Mouse (Mus musculus): ENCODE results near the gene Mitd1. TPM values are rescaled to one million over a fixed set of nuclear protein-coding genes. Genes with fewer than 3 reads are reported as not detected.

Mitd1 gene
- polyA plus RNA-seq, 1 experiment from 2014 or later: 27.0 TPM

GRCm38 (mm10) chr1:37900288-37900687, 10.1 kb upstream of the Mitd1 start:
- ATAC-seq (ENCODE audit: low read depth): no peak; the same call in 1 of the 2 replicates
- Histone ChIP-seq H3K4me2 (ENCODE audit: low read depth, low read length) (no peak overlapping the region), H3K27ac (ENCODE audit: low read length) (no peak overlapping the region), H3K27me3 (ENCODE audit: control insufficient read depth, insufficient read depth, low read depth, low read length) (no peaks in the 10 kb centered on the region), H3K9ac (ENCODE audit: low read length) (no peak overlapping the region), H3K4me1 (replicated peaks; ENCODE audit: control insufficient read depth, insufficient read depth, low read length) (no peaks in the 10 kb centered on the region), H3K36me3 (ENCODE audit: control insufficient read depth, insufficient read depth, low read length) (peaks cover 29% of the 10 kb centered on the region), H3K4me3 (ENCODE audit: low read length) (no peak overlapping the region), H3K9me3 (ENCODE audit: control insufficient read depth, low read length) (no peaks in the 10 kb centered on the region)
- 54% methylated on average over 6 of the region's 6 CpGs for WGBS

GRCm38 (mm10) chr1:37899816-37900215, 9.6 kb upstream of the Mitd1 start:
- 70% methylated on average over 4 of the region's 4 CpGs for WGBS
- H3K4me3 ChIP-seq (ENCODE audit: low read length): no peak overlapping the region
- no peaks in the 10 kb centered on the region for H3K9me3 ChIP-seq (ENCODE audit: control insufficient read depth, low read length)
- peaks cover 29% of the 10 kb centered on the region for H3K36me3 ChIP-seq (ENCODE audit: control insufficient read depth, insufficient read depth, low read length)
- no peak overlapping the region for H3K9ac ChIP-seq (ENCODE audit: low read length)
- no peaks in the 10 kb centered on the region for H3K27me3 ChIP-seq (ENCODE audit: control insufficient read depth, insufficient read depth, low read depth, low read length)
- ATAC-seq (ENCODE audit: low read depth): no peak
- H3K27ac ChIP-seq (ENCODE audit: low read length): no peak overlapping the region
- H3K4me1 ChIP-seq (replicated peaks; ENCODE audit: control insufficient read depth, insufficient read depth, low read length): no peaks in the 10 kb centered on the region
- H3K4me2 ChIP-seq (ENCODE audit: low read depth, low read length): no peak overlapping the region

GRCm38 (mm10) chr1:37894606-37895005, 4.4 kb upstream of the Mitd1 start:
- Histone ChIP-seq H3K27me3 (ENCODE audit: control insufficient read depth, insufficient read depth, low read depth, low read length) (no peaks in the 10 kb centered on the region), H3K27ac (ENCODE audit: low read length) (no peak overlapping the region), H3K4me3 (ENCODE audit: low read length) (no peak overlapping the region), H3K9me3 (ENCODE audit: control insufficient read depth, low read length) (no peaks in the 10 kb centered on the region), H3K4me1 (replicated peaks; ENCODE audit: control insufficient read depth, insufficient read depth, low read length) (peaks cover 9% of the 10 kb centered on the region), H3K36me3 (ENCODE audit: control insufficient read depth, insufficient read depth, low read length) (peaks cover 32% of the 10 kb centered on the region), H3K9ac (ENCODE audit: low read length) (no peak overlapping the region), H3K4me2 (ENCODE audit: low read depth, low read length) (no peak overlapping the region)
- ATAC-seq (ENCODE audit: low read depth): no peak

DNA sequence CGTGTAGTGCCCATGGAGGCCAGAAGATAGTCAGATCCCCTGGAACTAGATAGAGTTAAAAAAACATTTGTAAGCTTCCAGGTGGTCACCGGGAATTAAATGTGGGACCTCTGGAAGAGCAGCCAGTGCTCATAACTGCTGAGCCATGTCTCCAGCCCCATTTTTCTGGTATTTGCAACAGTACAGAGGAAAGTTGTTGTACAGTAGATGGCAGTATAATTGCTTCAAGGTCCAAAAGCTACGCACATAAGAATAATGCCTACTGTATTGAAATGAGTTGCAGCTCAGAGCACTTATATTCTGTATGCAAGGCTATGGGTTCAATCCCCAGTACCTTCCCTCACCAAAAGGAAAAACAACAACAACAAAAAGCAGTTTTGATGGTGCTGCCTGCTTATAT, 1.2 kb upstream of the Mitd1 start:
- H3K4me3 ChIP-seq (ENCODE audit: low read length): peak overlapping the region; percentile 61
- no peak overlapping the region for H3K9ac ChIP-seq (ENCODE audit: low read length)
- no peak for ATAC-seq (ENCODE audit: low read depth)

DNA sequence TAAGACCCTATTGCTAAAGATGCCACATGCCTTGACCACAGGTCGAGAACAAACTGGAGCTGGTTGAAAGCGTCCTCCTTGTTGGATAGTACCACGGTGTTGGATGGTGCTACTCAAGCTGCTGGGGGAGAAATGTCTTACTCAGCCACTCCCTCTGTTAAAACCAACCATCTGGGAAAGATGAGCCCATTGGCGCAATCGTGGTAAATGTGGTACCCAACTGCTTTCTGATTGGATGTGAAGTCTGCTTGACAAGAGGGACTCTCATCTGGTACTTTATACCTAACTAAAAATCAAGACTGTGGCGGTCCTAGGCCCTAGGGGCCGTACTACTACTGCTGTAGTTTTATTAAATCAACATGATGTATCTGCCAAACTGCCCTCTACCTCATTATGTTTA, 1.0 kb downstream of the Mitd1 start:
- Histone ChIP-seq H3K4me3 (ENCODE audit: low read length) (peak overlapping the region; percentile 61), H3K27ac (ENCODE audit: low read length) (no peak overlapping the region), H3K27me3 (ENCODE audit: control insufficient read depth, insufficient read depth, low read depth, low read length) (no peaks in the 10 kb centered on the region), H3K9me3 (ENCODE audit: control insufficient read depth, low read length) (no peaks in the 10 kb centered on the region), H3K36me3 (ENCODE audit: control insufficient read depth, insufficient read depth, low read length) (peaks cover 6% of the 10 kb centered on the region; the same call in 1 of the 2 replicates), H3K4me2 (ENCODE audit: low read depth, low read length) (peak overlapping the region; percentile 79), H3K9ac (ENCODE audit: low read length) (peak overlapping the region; percentile 68), H3K4me1 (replicated peaks; ENCODE audit: control insufficient read depth, insufficient read depth, low read length) (peaks cover 15% of the 10 kb centered on the region)
- no peak for ATAC-seq (ENCODE audit: low read depth)
- 75% methylated on average over 7 of the region's 7 CpGs for WGBS

More for the DNA sequence above, 1.2 kb upstream of the Mitd1 start:
- H3K27me3 ChIP-seq (ENCODE audit: control insufficient read depth, insufficient read depth, low read depth, low read length): no peaks in the 10 kb centered on the region
- H3K9me3 ChIP-seq (ENCODE audit: control insufficient read depth, low read length): no peaks in the 10 kb centered on the region
- WGBS: 48% methylated on average over 3 of the region's 3 CpGs
- no peak overlapping the region for H3K27ac ChIP-seq (ENCODE audit: low read length)
- peak overlapping the region; percentile 79 for H3K4me2 ChIP-seq (ENCODE audit: low read depth, low read length)
- H3K36me3 ChIP-seq (ENCODE audit: control insufficient read depth, insufficient read depth, low read length): peaks cover 13% of the 10 kb centered on the region
- H3K4me1 ChIP-seq (replicated peaks; ENCODE audit: control insufficient read depth, insufficient read depth, low read length): peaks cover 15% of the 10 kb centered on the region

DNA sequence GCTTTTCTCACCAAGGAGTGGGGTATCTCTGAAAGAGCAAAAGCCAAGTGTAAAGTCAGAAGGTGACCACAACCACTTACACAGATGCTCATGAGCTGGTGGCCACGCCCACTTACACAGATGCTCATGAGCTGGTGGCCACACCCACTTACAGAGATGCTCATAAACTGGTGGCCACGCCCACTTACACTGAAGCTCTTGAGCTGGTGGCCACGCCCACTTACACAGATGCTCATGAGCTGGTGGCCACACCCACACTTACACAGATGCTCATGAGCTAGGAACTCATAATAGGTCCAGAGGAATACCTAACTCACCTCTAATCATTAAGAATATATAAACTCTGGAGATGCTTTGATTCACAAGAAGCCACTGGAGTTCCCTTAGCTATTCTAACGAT, 5.8 kb downstream of the Mitd1 start:
- Histone ChIP-seq H3K27me3 (ENCODE audit: control insufficient read depth, insufficient read depth, low read depth, low read length) (no peaks in the 10 kb centered on the region), H3K9ac (ENCODE audit: low read length) (no peak overlapping the region), H3K27ac (ENCODE audit: low read length) (no peak overlapping the region), H3K36me3 (ENCODE audit: control insufficient read depth, insufficient read depth, low read length) (peaks cover 11% of the 10 kb centered on the region), H3K4me3 (ENCODE audit: low read length) (no peak overlapping the region), H3K4me2 (ENCODE audit: low read depth, low read length) (no peak overlapping the region), H3K9me3 (ENCODE audit: control insufficient read depth, low read length) (no peaks in the 10 kb centered on the region), H3K4me1 (replicated peaks; ENCODE audit: control insufficient read depth, insufficient read depth, low read length) (peaks cover 4% of the 10 kb centered on the region)
- 70% methylated on average over 4 of the region's 4 CpGs for WGBS
- no peak for ATAC-seq (ENCODE audit: low read depth)

DNA sequence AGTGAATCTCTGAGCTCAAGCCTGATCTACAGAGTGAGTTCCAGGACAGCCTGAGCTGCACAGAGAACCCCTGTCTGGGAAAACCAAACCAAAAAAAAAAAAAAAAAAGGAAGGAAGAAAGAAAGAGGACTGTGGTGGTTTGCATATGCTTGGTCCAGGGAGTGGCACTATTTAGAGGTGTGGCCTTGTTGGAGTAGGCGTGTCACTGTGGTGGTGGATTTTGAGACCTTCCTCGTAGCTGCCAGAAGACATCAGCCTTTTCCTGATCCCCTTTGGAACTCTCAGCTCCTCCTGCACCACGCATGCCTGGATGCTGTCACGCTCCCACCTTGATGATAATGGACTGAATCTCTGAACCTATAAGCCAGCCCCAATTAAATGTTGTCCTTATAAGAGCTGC, 6.8 kb downstream of the Mitd1 start:
- H3K36me3 ChIP-seq (ENCODE audit: control insufficient read depth, insufficient read depth, low read length): peaks cover 17% of the 10 kb centered on the region
- H3K4me1 ChIP-seq (replicated peaks; ENCODE audit: control insufficient read depth, insufficient read depth, low read length): no peaks in the 10 kb centered on the region
- no peak overlapping the region for H3K9ac ChIP-seq (ENCODE audit: low read length)
- no peak for ATAC-seq (ENCODE audit: low read depth)
- no peak overlapping the region for H3K27ac ChIP-seq (ENCODE audit: low read length)
- H3K27me3 ChIP-seq (ENCODE audit: control insufficient read depth, insufficient read depth, low read depth, low read length): no peaks in the 10 kb centered on the region
- WGBS: 87% methylated on average over 4 of the region's 4 CpGs
- no peak overlapping the region for H3K4me3 ChIP-seq (ENCODE audit: low read length)
- no peak overlapping the region for H3K4me2 ChIP-seq (ENCODE audit: low read depth, low read length)
- no peaks in the 10 kb centered on the region for H3K9me3 ChIP-seq (ENCODE audit: control insufficient read depth, low read length)

- no peak overlapping the region for H3K9ac ChIP-seq (ENCODE audit: low read length)
- no peak overlapping the region for H3K4me2 ChIP-seq (ENCODE audit: low read depth, low read length)
- peaks cover 4% of the 10 kb centered on the region for H3K9me3 ChIP-seq (ENCODE audit: control insufficient read depth, low read length)
- H3K27ac ChIP-seq (ENCODE audit: low read length): no peak overlapping the region
- no peak for ATAC-seq (ENCODE audit: low read depth)
- 90% methylated on average over 13 of the region's 13 CpGs for WGBS
- H3K27me3 ChIP-seq (ENCODE audit: control insufficient read depth, insufficient read depth, low read depth, low read length): no peaks in the 10 kb centered on the region
- H3K4me3 ChIP-seq (ENCODE audit: low read length): no peak overlapping the region
- peaks cover 37% of the 10 kb centered on the region for H3K36me3 ChIP-seq (ENCODE audit: control insufficient read depth, insufficient read depth, low read length)
- peaks cover 3% of the 10 kb centered on the region; the same call in 1 of the 2 replicates for H3K4me1 ChIP-seq (replicated peaks; ENCODE audit: control insufficient read depth, insufficient read depth, low read length)
Measured at GRCm38 (mm10) chr1:37877736-37878460, 12.3 kb downstream of the Mitd1 start.

DNA sequence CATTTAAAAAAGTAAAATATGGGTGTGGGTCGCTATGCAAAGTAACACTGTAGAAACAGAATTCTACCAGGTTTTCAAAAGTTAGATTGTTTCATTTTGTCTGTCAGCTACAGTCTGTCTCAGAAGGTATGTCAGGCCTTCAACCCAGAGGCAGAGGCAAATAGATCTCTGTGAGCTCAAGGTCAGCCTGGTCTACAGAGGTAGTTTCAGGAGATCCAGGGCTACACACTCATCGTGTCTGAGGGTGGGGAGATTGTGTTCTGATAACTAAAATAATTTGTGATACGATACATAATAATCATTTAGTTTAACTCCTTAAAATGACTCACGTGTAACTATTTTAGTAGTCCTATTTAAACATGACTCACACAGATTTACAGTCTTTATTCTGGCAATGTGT, 17.1 kb downstream of the Mitd1 start:
- no peak overlapping the region for H3K27ac ChIP-seq (ENCODE audit: low read length)
- peak overlapping the region; percentile 58 for H3K4me2 ChIP-seq (ENCODE audit: low read depth, low read length)
- H3K4me3 ChIP-seq (ENCODE audit: low read length): peak overlapping the region; percentile 63
- no peak overlapping the region for H3K9ac ChIP-seq (ENCODE audit: low read length)
- H3K9me3 ChIP-seq (ENCODE audit: control insufficient read depth, low read length): peaks cover 4% of the 10 kb centered on the region
- 83% methylated on average over 4 of the region's 4 CpGs for WGBS
- peaks cover 31% of the 10 kb centered on the region for H3K36me3 ChIP-seq (ENCODE audit: control insufficient read depth, insufficient read depth, low read length)
- no peaks in the 10 kb centered on the region; the same call in 1 of the 2 replicates for H3K27me3 ChIP-seq (ENCODE audit: control insufficient read depth, insufficient read depth, low read depth, low read length)
- ATAC-seq (ENCODE audit: low read depth): no peak
- H3K4me1 ChIP-seq (replicated peaks; ENCODE audit: control insufficient read depth, insufficient read depth, low read length): peaks cover 7% of the 10 kb centered on the region; the same call in 1 of the 2 replicates
